Mouse (Mus musculus): Measurements from ENCODE around the gene BC028528. TPM values are rescaled to one million over a fixed set of nuclear protein-coding genes. Genes with fewer than 3 reads are reported as not detected.

The BC028528 gene
- total and polyA plus RNA-seq, 3 experiments, result 7.4 to 13.6 TPM; not detected in 1

DNA sequence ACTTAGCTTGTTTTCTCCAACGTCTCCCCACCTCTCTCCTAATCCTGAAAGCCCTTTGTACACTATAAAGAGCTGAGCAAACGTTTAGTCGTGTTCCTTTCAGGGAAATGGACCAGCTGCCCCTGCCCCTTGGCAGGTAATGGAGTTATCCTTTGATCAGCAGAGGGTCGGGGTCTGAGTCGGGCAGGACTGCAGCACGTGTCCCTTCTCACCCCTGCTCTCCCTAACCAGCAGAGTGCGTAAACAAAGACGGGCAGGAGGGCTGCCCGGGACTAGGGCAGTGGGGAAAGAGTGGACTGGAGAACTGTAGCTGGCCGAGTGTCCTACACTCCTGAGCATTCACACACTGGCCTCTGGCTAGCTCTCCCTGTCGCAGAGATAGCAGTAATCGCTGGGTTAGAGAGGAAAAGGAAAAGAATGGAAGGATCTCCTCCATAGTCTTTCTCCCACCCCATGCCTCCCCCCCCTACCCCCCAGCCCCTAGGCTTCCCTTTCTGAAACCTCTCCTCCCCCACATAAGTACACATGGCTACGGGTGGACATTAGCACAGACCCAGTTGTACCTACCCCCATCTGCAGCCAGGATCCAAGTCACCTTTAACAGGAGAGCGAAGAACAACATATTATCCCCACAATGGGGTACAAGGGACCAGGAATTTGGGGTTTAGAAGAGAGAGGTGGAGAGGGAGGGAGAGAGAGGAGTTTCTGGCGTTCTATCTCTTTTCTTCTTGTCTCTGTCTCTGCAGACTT, 12.1 kb upstream of the BC028528 start:
- Histone ChIP-seq H3K79me2 (ENCODE audit: control insufficient read depth, insufficient read depth, low read length, poor library complexity) (no peaks in the 10 kb centered on the region), H3K9ac (ENCODE audit: control insufficient read depth, low read depth, low read length, poor library complexity, severe bottlenecking) (no peak overlapping the region), H3K36me3 (ENCODE audit: control insufficient read depth in 1 of 2, insufficient read depth in 2 of 2, low read length in 2 of 2) (peaks cover 0 to 4% of the 10 kb centered on the region in 2 experiments; a peak in 1 of 4 replicates), H3K4me3 (ENCODE audit: control insufficient read depth in 1 of 2, insufficient read depth in 1 of 2, low read depth in 2 of 2, low read length in 2 of 2) (no peak overlapping the region), H3K4me1 (ENCODE audit: control insufficient read depth in 1 of 2, insufficient read depth in 2 of 2, low read length in 2 of 2) (peaks cover 0 to 5% of the 10 kb centered on the region in 2 experiments; a peak in 2 of 4 replicates), H3K9me3 (replicated peaks; ENCODE audit: insufficient read depth, low read length) (no peaks in the 10 kb centered on the region), H3K27ac (ENCODE audit: control insufficient read depth, low read depth, low read length) (no peak overlapping the region), H3K27me3 (ENCODE audit: control insufficient read depth in 1 of 2, insufficient read depth in 2 of 2, low read length in 2 of 2) (peaks cover 6 to 19% of the 10 kb centered on the region in 2 experiments; a peak in 3 of 4 replicates)
- no peak for DNase-seq (ENCODE audit: low read depth, low spot score)
- TF ChIP-seq CHD1 (IDR thresholded peaks at IDR 0.05; ENCODE audit: low read depth, low read length), result no peak
- no peak for TF ChIP-seq POLR2AphosphoS2 (IDR thresholded peaks at IDR 0.05; ENCODE audit: low read length)
- no peak for TF ChIP-seq SMC3 (IDR thresholded peaks at IDR 0.05; ENCODE audit: low read depth, low read length)
- no peak for TF ChIP-seq BHLHE40 (IDR thresholded peaks at IDR 0.05; ENCODE audit: borderline replicate concordance, low read depth, low read length)
- no peak for TF ChIP-seq RAD21 (IDR thresholded peaks at IDR 0.05; ENCODE audit: low read depth, low read length)
- no peak for TF ChIP-seq GABPA (IDR thresholded peaks at IDR 0.05; ENCODE audit: low read depth, low read length)

DNA sequence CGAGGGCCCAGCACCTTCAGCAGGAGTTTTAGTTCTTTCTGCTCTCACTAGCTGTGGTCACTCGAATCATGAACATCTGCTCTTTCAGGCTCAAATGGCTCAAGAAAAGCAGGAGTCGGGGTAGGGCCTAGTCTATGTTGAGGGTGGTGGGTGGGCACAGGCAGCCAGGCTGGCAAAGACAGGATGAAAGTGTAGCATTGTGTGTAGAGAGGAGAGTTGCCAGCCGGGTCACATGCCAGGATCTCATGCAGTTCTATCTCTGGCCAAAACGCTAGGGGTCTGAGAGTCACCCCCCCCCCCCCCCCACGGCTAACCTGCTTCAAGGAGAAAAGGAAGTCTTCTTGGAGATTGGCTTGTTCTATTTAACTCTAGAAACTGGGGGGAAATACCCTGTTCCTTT, 10.8 kb upstream of the BC028528 start:
- TF ChIP-seq ELF1 (IDR thresholded peaks at IDR 0.05; ENCODE audit: low read depth, low read length), result no peak
- TF ChIP-seq JUND (IDR thresholded peaks at IDR 0.05; ENCODE audit: low read depth, low read length), result no peak
- TF ChIP-seq TCF12 (IDR thresholded peaks at IDR 0.05; ENCODE audit: low read depth, low read length), result no peak
- TF ChIP-seq NELFE (IDR thresholded peaks at IDR 0.05; ENCODE audit: low read depth, low read length), result no peak
- no peak for TF ChIP-seq ZMIZ1 (IDR thresholded peaks at IDR 0.05; ENCODE audit: low read depth, low read length)
- TF ChIP-seq MYC (IDR thresholded peaks at IDR 0.05; ENCODE audit: low read depth, low read length), result no peak
- TF ChIP-seq MAFK (IDR thresholded peaks at IDR 0.05; ENCODE audit: borderline replicate concordance, low read depth, low read length), result no peak
- TF ChIP-seq KAT2A (conservative IDR thresholded peaks at IDR 0.05; ENCODE audit: low read depth, low read length), result no peak
- no peak for TF ChIP-seq EP300 (IDR thresholded peaks at IDR 0.05; ENCODE audit: low read depth in 1 of 2, low read length in 2 of 2)
- no peak for TF ChIP-seq MAX (IDR thresholded peaks at IDR 0.05; ENCODE audit: low read length)
- H3K79me2 ChIP-seq (ENCODE audit: control insufficient read depth, insufficient read depth, low read length, poor library complexity), result no peaks in the 10 kb centered on the region
- H3K36me3 ChIP-seq (ENCODE audit: control insufficient read depth in 1 of 2, insufficient read depth in 2 of 2, low read length in 2 of 2), result peaks cover 0 to 4% of the 10 kb centered on the region in 2 experiments; a peak in 1 of 4 replicates
- H3K27me3 ChIP-seq (ENCODE audit: control insufficient read depth in 1 of 2, insufficient read depth in 2 of 2, low read length in 2 of 2), result peaks cover 6 to 19% of the 10 kb centered on the region in 2 experiments; a peak in 3 of 4 replicates
- peaks cover 0 to 5% of the 10 kb centered on the region in 2 experiments; a peak in 2 of 4 replicates for H3K4me1 ChIP-seq (ENCODE audit: control insufficient read depth in 1 of 2, insufficient read depth in 2 of 2, low read length in 2 of 2)
- H3K9ac ChIP-seq (ENCODE audit: control insufficient read depth, low read depth, low read length, poor library complexity, severe bottlenecking), result no peak overlapping the region
- DNase-seq (ENCODE audit: low read depth, low spot score), result no peak
- H3K4me3 ChIP-seq (ENCODE audit: control insufficient read depth in 1 of 2, insufficient read depth in 1 of 2, low read depth in 2 of 2, low read length in 2 of 2), result no peak overlapping the region
- no peak overlapping the region for H3K27ac ChIP-seq (ENCODE audit: control insufficient read depth, low read depth, low read length)
- H3K9me3 ChIP-seq (replicated peaks; ENCODE audit: insufficient read depth, low read length), result no peaks in the 10 kb centered on the region
